Mouse (Mus musculus): ENCODE measurements around the gene Erc2.

GRCm38 (mm10) chr14:27785562-27785961, 163.3 kb downstream of the Erc2 start:
- TF ChIP-seq GATA1 (IDR thresholded peaks at IDR 0.05; ENCODE audit: borderline replicate concordance, low read length) (no peak), FLI1 (IDR thresholded peaks at IDR 0.05; ENCODE audit: low read length) (no peak)
